Mouse (Mus musculus) heart, embryonic 13.5 days (tissue): ENCODE measurements around the gene Ppia. TPM values are rescaled to one million over a fixed set of nuclear protein-coding genes. Genes with fewer than 3 reads are reported as not detected.
"Not testable (repeated sequence)": the region's sequence is repeated elsewhere in the genome, so short reads cannot be mapped to it uniquely, and the experiment has no call there.

Source experiments
- ATAC-seq: fragments of 200-750 bp; cut with Nextera tagmentation; 2 replicates; pipeline ENCODE4 v1.8.0; 2017; ENCODE audit warnings: moderate TSS enrichment; ENCODE audit not compliant: insufficient number of reproducible peaks, low FRiP score, low TSS enrichment; ENCODE audit errors: extremely low read depth
- H3K27ac ChIP-seq: fragments of 300-500 bp; sonication (generic); replicated peaks from 2 replicates; pipeline ENCODE4 v1.5.1; 2015; ENCODE audit warnings: moderate library complexity, mild to moderate bottlenecking, inconsistent platforms
- H3K27me3 ChIP-seq: fragments of 300-500 bp; sonication (generic); replicated peaks from 2 replicates; pipeline ENCODE4 v1.6.1; 2015; ENCODE audit warnings: mild to moderate bottlenecking, inconsistent platforms
- H3K36me3 ChIP-seq: fragments of 300-500 bp; sonication (generic); 2 replicates; pipeline ENCODE4 v1.6.1; 2015; ENCODE audit warnings: mild to moderate bottlenecking, inconsistent platforms
- H3K4me1 ChIP-seq: fragments of 300-500 bp; sonication (generic); 2 replicates; pipeline ENCODE4 v1.6.1; 2015; ENCODE audit warnings: inconsistent platforms
- H3K4me2 ChIP-seq: fragments of 300-500 bp; sonication (generic); 2 replicates; pipeline ENCODE4 v1.6.1; 2015; ENCODE audit warnings: inconsistent platforms, mild to moderate bottlenecking, moderate library complexity
- H3K4me3 ChIP-seq: fragments of 300-500 bp; sonication (generic); 2 replicates; pipeline ENCODE4 v1.5.1; 2015; ENCODE audit warnings: moderate library complexity, mild to moderate bottlenecking, inconsistent platforms
- H3K9ac ChIP-seq: fragments of 300-500 bp; sonication (generic); 2 replicates; pipeline ENCODE4 v1.6.1; 2015; ENCODE audit warnings: inconsistent platforms, mild to moderate bottlenecking, moderate library complexity
- H3K9me3 ChIP-seq: fragments of 300-500 bp; sonication (generic); 2 replicates; pipeline ENCODE4 v1.6.1; 2016; ENCODE audit warnings: inconsistent platforms
- WGBS: fragments of 180-500 bp; shearing (Covaris S2); methylation state at CpG from one replicate; pipeline ENCODE4 v1.1.7; 2015; ENCODE audit warnings: mixed read lengths; 5-methylcytosine and 5-hydroxymethylcytosine counted together
- polyA plus RNA-seq: library from polyadenylated mRNA; unstranded; fragments of >200 nt; fragmentation: Nextera tagmentation; extraction: Ambion mirVana; gene quantifications from 2 replicates; pipeline ENCODE4 v1.2.1, GENCODE M21; 2015

Gene Ppia
- polyA plus RNA-seq, 1 experiment from 2014 or later, result 4,195 TPM

- Histone ChIP-seq H3K4me3 (peak overlapping the region; percentile 96), H3K9me3 (no peaks in the 10 kb centered on the region), H3K36me3 (peaks cover 54% of the 10 kb centered on the region), H3K4me2 (peak overlapping the region; percentile 97), H3K27me3 (no peaks in the 10 kb centered on the region), H3K4me1 (peaks cover 29% of the 10 kb centered on the region), H3K27ac (0 out of 2 replicates have a peak overlapping the region, but pooled peaks have one; percentile 14), H3K9ac (peak overlapping the region; percentile 98)
- no peak for ATAC-seq
Measured at GRCm38 (mm10) chr11:6417490-6417889, 2.2 kb downstream of the Ppia start.

GRCm38 (mm10) chr11:6418751-6419150 is 3.5 kb downstream of the Ppia start:
- Histone ChIP-seq H3K9me3 (no peaks in the 10 kb centered on the region), H3K9ac (peak overlapping the region; percentile 58; the same call in 1 of the 2 replicates), H3K27ac (no peak overlapping the region), H3K4me3 (peak overlapping the region; percentile 96; the same call in 1 of the 2 replicates), H3K27me3 (no peaks in the 10 kb centered on the region), H3K36me3 (peaks cover 66% of the 10 kb centered on the region), H3K4me2 (peak overlapping the region; percentile 97), H3K4me1 (peaks cover 29% of the 10 kb centered on the region)
- ATAC-seq, result no peak
- 72% methylated on average over 5 of the region's 5 CpGs for WGBS

- not testable (repeated sequence) for H3K27ac ChIP-seq, H3K27me3 ChIP-seq, H3K9me3 ChIP-seq, ATAC-seq, H3K4me2 ChIP-seq, H3K4me3 ChIP-seq, H3K9ac ChIP-seq
- 58% methylated on average over 4 of the region's 4 CpGs for WGBS
- peaks cover 70% of the 10 kb centered on the region for H3K36me3 ChIP-seq
- peaks cover 29% of the 10 kb centered on the region for H3K4me1 ChIP-seq
Measured at GRCm38 (mm10) chr11:6419156-6419555, 3.9 kb downstream of the Ppia start.

DNA sequence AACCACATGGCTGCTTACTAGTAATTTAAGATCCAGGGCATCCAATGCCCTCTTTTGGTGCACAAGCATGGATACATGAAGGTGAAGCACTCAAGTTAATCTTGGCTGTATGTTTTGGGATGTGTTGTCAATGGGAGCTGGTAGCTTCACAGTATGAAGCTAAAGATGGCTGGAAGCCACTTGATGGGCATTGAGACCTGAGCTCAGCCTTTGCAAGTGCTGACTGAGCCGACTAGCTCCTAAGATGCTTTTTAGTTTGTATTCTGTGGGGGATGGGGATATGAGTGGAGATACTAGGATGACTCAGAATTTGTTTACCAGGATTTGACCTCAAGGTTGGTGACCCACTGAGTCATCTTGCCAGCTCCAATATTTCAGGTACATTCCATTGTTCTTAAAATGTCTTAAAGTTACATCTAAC is 5.0 kb downstream of the Ppia start:
- 12% methylated on average over 1 of the region's 1 CpGs for WGBS
- no peak for ATAC-seq
- no peak overlapping the region for H3K4me2 ChIP-seq
- H3K36me3 ChIP-seq, result peaks cover 79% of the 10 kb centered on the region
- peaks cover 20% of the 10 kb centered on the region for H3K4me1 ChIP-seq
- no peaks in the 10 kb centered on the region for H3K27me3 ChIP-seq
- no peaks in the 10 kb centered on the region for H3K9me3 ChIP-seq
- H3K27ac ChIP-seq, result no peak overlapping the region; the same call in 1 of the 2 replicates
- H3K9ac ChIP-seq, result no peak overlapping the region
- H3K4me3 ChIP-seq, result no peak overlapping the region

- Histone ChIP-seq H3K27me3 (no peaks in the 10 kb centered on the region), H3K9me3 (no peaks in the 10 kb centered on the region), H3K27ac (peak overlapping the region; percentile 36; the same call in 1 of the 2 replicates), H3K4me2 (no peak overlapping the region), H3K9ac (no peak overlapping the region), H3K4me3 (no peak overlapping the region), H3K4me1 (peaks cover 20% of the 10 kb centered on the region), H3K36me3 (peaks cover 83% of the 10 kb centered on the region)
- no peak for ATAC-seq
- WGBS, result 72% methylated on average over 2 of the region's 2 CpGs
Measured at GRCm38 (mm10) chr11:6420722-6421350, 5.6 kb downstream of the Ppia start.

DNA sequence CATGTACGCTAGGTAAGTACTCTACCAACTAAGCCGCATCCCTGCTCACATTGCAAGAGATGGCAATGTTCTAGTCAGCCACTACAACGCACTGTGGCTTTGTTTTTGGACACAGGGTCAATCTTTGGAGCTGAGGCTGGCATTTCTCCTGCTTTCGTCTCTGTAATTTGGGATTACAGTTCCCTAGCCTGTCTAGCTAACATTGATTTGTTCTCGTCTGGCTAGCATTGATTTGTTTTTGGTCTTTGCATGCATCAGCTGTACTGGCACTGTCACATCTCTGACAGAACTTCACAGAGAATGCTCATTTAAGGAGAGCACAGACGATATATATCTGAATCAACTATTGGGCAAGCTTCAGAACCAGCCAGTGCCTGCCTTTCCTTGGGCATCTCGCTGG is 14.9 kb downstream of the Ppia start:
- no peak overlapping the region for H3K9ac ChIP-seq
- H3K4me1 ChIP-seq, result 0 out of 2 replicates have a peak, but pooled peaks cover 4% of the 10 kb centered on the region
- WGBS, result 89% methylated on average over 7 of the region's 7 CpGs
- ATAC-seq, result no peak
- H3K36me3 ChIP-seq, result peaks cover 99% of the 10 kb centered on the region
- no peak overlapping the region for H3K4me3 ChIP-seq
- no peak overlapping the region for H3K4me2 ChIP-seq
- H3K27me3 ChIP-seq, result no peaks in the 10 kb centered on the region
- H3K9me3 ChIP-seq, result no peaks in the 10 kb centered on the region
- no peak overlapping the region for H3K27ac ChIP-seq

DNA sequence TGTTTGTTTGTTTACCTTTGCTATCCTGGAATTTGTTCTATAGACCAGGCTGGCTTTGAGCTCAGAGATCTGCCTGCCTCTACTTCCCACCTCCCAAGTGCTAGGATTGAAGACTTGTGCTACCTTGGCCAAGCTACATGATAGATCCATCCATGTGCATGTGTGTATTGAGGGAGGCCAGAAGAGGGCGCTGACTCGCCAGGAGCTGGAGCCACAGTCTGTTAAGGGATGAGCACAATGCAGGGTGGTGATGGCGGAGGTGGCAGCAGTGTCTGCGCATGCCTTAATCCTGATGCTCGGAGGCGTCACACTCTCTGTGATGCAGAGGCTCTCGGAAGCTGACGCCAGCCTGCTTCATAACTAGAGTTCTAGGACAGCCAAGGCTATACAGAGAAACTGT is 21.2 kb downstream of the Ppia start:
- WGBS, result 58% methylated on average over 8 of the region's 8 CpGs
- Histone ChIP-seq H3K9me3 (no peaks in the 10 kb centered on the region), H3K27ac (no peak overlapping the region), H3K36me3 (peaks cover 90% of the 10 kb centered on the region), H3K4me3 (no peak overlapping the region), H3K4me2 (no peak overlapping the region), H3K27me3 (no peaks in the 10 kb centered on the region), H3K9ac (no peak overlapping the region), H3K4me1 (0 out of 2 replicates have a peak, but pooled peaks cover 4% of the 10 kb centered on the region)
- ATAC-seq, result no peak; the same call in 1 of the 2 replicates

DNA sequence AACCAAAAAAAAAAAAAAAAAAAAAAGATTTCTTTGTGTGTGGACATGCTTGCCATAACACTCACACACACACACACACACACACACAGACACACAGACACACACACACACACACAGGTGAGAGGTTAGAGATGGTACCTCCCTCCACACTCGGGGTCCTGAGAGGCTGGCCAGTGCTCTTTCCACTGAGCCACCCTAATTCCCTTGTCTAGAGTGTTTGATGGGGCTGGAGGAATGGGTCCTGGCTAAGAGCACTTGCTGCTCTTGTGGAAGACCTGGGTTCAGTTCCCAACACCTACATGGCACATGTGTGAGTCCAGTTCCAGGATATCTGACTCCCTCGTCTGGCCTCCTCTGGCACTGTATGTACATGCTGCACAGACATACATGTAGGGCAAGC is 22.4 kb downstream of the Ppia start:
- H3K9me3 ChIP-seq, result no peaks in the 10 kb centered on the region
- no peaks in the 10 kb centered on the region for H3K27me3 ChIP-seq
- peaks cover 79% of the 10 kb centered on the region for H3K36me3 ChIP-seq
- H3K27ac ChIP-seq, result no peak overlapping the region
- no peak overlapping the region for H3K9ac ChIP-seq
- H3K4me3 ChIP-seq, result no peak overlapping the region
- H3K4me2 ChIP-seq, result no peak overlapping the region
- 90% methylated on average over 2 of the region's 2 CpGs for WGBS
- peaks cover 10% of the 10 kb centered on the region for H3K4me1 ChIP-seq
- ATAC-seq, result no peak

GRCm38 (mm10) chr11:6440171-6440570 is 24.9 kb downstream of the Ppia start:
- Histone ChIP-seq H3K27me3 (no peaks in the 10 kb centered on the region), H3K4me2 (no peak overlapping the region), H3K4me3 (no peak overlapping the region), H3K9ac (no peak overlapping the region), H3K36me3 (peaks cover 54% of the 10 kb centered on the region), H3K27ac (no peak overlapping the region), H3K4me1 (peaks cover 16% of the 10 kb centered on the region), H3K9me3 (no peaks in the 10 kb centered on the region)
- ATAC-seq, result no peak
- WGBS, result 95% methylated on average over 4 of the region's 4 CpGs

DNA sequence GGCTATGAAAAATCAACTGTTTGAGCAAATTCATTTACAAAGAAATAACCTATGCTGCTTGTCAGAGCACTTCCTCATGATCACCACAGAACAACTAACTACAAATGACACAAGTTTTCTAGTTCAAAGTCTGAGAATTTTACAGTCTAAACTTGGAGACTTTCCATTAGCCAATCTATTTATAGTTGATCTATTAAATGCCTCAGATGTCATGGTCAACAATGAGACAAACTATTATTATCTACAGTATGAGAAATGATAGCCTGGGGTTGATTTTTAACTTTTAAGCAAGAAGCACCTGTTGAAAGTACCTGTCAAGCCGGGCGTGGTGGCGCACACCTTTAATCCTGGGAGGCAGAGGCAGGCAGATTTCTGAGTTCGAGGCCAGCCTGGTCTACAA is 27.3 kb downstream of the Ppia start:
- WGBS, result 96% methylated on average over 4 of the region's 4 CpGs
- Histone ChIP-seq H3K9me3 (no peaks in the 10 kb centered on the region), H3K36me3 (peaks cover 32% of the 10 kb centered on the region), H3K4me3 (peak overlapping the region; percentile 74), H3K27me3 (no peaks in the 10 kb centered on the region), H3K27ac (no peak overlapping the region), H3K4me2 (peak overlapping the region; percentile 77), H3K9ac (no peak overlapping the region), H3K4me1 (peaks cover 20% of the 10 kb centered on the region)
- no peak for ATAC-seq

DNA sequence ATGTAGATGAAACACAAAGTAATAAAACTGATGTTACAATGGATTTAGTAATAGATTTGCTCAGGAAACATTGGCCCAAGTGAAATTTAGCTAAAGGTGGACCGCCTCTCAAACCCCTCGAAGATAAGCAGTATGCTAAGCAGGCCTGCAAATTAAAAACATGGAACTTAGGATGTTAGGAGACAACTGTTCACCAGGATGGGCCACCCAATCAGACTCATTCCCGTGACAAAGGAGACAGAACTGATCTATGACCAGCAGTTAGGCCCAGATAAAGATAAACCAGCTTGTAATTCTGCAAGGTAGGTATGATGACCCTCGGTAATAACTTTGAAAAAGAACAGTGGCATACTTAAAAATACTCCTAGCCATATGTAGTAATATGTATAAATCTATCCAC is 27.9 kb downstream of the Ppia start:
- Histone ChIP-seq H3K4me2 (peak overlapping the region; percentile 77), H3K4me3 (peak overlapping the region; percentile 74), H3K36me3 (peaks cover 27% of the 10 kb centered on the region), H3K27ac (peak overlapping the region; percentile 93), H3K27me3 (no peaks in the 10 kb centered on the region), H3K9ac (peak overlapping the region; percentile 88), H3K4me1 (peaks cover 23% of the 10 kb centered on the region), H3K9me3 (no peaks in the 10 kb centered on the region)
- WGBS, result 47% methylated on average over 4 of the region's 4 CpGs
- ATAC-seq, result no peak

GRCm38 (mm10) chr11:6443727-6444076 is 28.5 kb downstream of the Ppia start:
- H3K27ac ChIP-seq, result peak overlapping the region; percentile 93
- H3K27me3 ChIP-seq, result no peaks in the 10 kb centered on the region
- H3K36me3 ChIP-seq, result peaks cover 21% of the 10 kb centered on the region
- peak overlapping the region; percentile 88 for H3K9ac ChIP-seq
- H3K9me3 ChIP-seq, result no peaks in the 10 kb centered on the region
- no peak for ATAC-seq
- peak overlapping the region; percentile 74 for H3K4me3 ChIP-seq
- peak overlapping the region; percentile 77 for H3K4me2 ChIP-seq
- peaks cover 24% of the 10 kb centered on the region for H3K4me1 ChIP-seq
- under 1% methylated on average over 10 of the region's 10 CpGs for WGBS
